Mouse (Mus musculus) CH12.LX (cell line): Measurements from ENCODE around the gene Ccer2. TPM values are rescaled to one million over a fixed set of nuclear protein-coding genes. Genes with fewer than 3 reads are reported as not detected.

ENCODE experiments used
- DNase-seq: peaks from one replicate; pipeline ENCODE4 v3.0.0-alpha.2; 2013; ENCODE audit errors: extremely low read depth
- H3K27ac ChIP-seq: 2 replicates; pipeline ENCODE4 v1.5.1; 2012; ENCODE audit warnings: low read depth, mild to moderate bottlenecking, control low read depth, moderate library complexity; ENCODE audit not compliant: insufficient read depth
- H3K27me3 ChIP-seq: replicated peaks from 2 replicates; pipeline ENCODE3; 2012; ENCODE audit warnings: inconsistent platforms
- H3K36me3 ChIP-seq, 2 experiments: replicated peaks in 1 of 2; 2 replicates each; pipeline versions ENCODE3 to v1.6.1; 2012; ENCODE audit warnings: inconsistent platforms in 1 of 2, low read length in 1 of 2, mild to moderate bottlenecking in 1 of 2, mixed read lengths in 1 of 2, moderate library complexity in 1 of 2; ENCODE audit not compliant: control insufficient read depth in 1 of 2, insufficient read depth in 1 of 2
- H3K4me1 ChIP-seq, 2 experiments: 2 replicates each; pipeline ENCODE4 v1.6.1; 2012; ENCODE audit warnings: inconsistent platforms in 1 of 2, moderate library complexity in 1 of 2; ENCODE audit not compliant: insufficient read depth in 2 of 2, control insufficient read depth in 1 of 2
- H3K4me2 ChIP-seq: 2 replicates; pipeline ENCODE4 v1.6.1; 2012; ENCODE audit warnings: low read depth, mild to moderate bottlenecking, control low read depth; ENCODE audit not compliant: poor library complexity, insufficient read depth, severe bottlenecking
- H3K4me3 ChIP-seq, 3 experiments: fragments of 150-350 bp in 1 of 3; sonication (generic) in 1 of 3; replicated peaks in 1 of 3; 2 replicates each; pipeline versions ENCODE3 to v1.5.1; 2011 to 2012; ENCODE audit warnings: low read depth in 2 of 3, low read length in 2 of 3, mild to moderate bottlenecking in 2 of 3, moderate library complexity in 2 of 3, control low read depth in 1 of 3, improper control_type of control experiment in 1 of 3, inconsistent platforms in 1 of 3, mixed read lengths in 1 of 3; ENCODE audit not compliant: poor library complexity in 1 of 3
- H3K79me2 ChIP-seq: replicated peaks from 2 replicates; pipeline ENCODE4 v1.6.1; 2012; ENCODE audit warnings: mild to moderate bottlenecking, moderate library complexity; ENCODE audit not compliant: control insufficient read depth, poor library complexity, insufficient read depth, severe bottlenecking; ENCODE audit errors: extremely low read depth
- H3K9ac ChIP-seq: 2 replicates; pipeline ENCODE4 v1.6.1; 2012; ENCODE audit warnings: low read depth, mild to moderate bottlenecking, control low read depth, moderate library complexity; ENCODE audit not compliant: insufficient read depth
- H3K9me3 ChIP-seq: replicated peaks from 2 replicates; pipeline ENCODE3; 2012; ENCODE audit warnings: low read length, inconsistent platforms, mixed read lengths
- BHLHE40 ChIP-seq: IDR thresholded peaks from 2 replicates; pipeline ENCODE4 v1.6.1; 2011; ENCODE audit warnings: mild to moderate bottlenecking, low read depth, low read length, improper control_type of control experiment
- CHD1 ChIP-seq: IDR thresholded peaks from 2 replicates; pipeline ENCODE4 v1.6.1; 2012; ENCODE audit warnings: low read depth, low read length, improper control_type of control experiment, inconsistent platforms
- CHD2 ChIP-seq: IDR thresholded peaks from 2 replicates; pipeline ENCODE4 v1.6.1; 2011; ENCODE audit warnings: low read length, improper control_type of control experiment
- E2F4 ChIP-seq: IDR thresholded peaks from 2 replicates; pipeline ENCODE4 v1.6.1; 2011; ENCODE audit warnings: low read depth, low read length, improper control_type of control experiment; ENCODE audit not compliant: insufficient replicate concordance
- ETS1 ChIP-seq: conservative IDR thresholded peaks from 2 replicates; pipeline ENCODE4 v1.6.1; 2012; ENCODE audit warnings: low read depth, mild to moderate bottlenecking, inconsistent platforms, low read length, improper control_type of control experiment, moderate library complexity
- GABPA ChIP-seq: IDR thresholded peaks from 2 replicates; pipeline ENCODE4 v1.6.1; 2012; ENCODE audit warnings: low read depth, low read length, improper control_type of control experiment, inconsistent platforms; ENCODE audit not compliant: insufficient replicate concordance
- IRF4 ChIP-seq: IDR thresholded peaks from 2 replicates; pipeline ENCODE4 v1.6.1; 2014; ENCODE audit warnings: low read depth, mild to moderate bottlenecking, inconsistent platforms, low read length, improper control_type of control experiment
- JUND ChIP-seq: conservative IDR thresholded peaks from 2 replicates; pipeline ENCODE4 v1.6.1; 2011; ENCODE audit warnings: low read depth, low read length, improper control_type of control experiment
- KAT2A ChIP-seq: IDR thresholded peaks from 2 replicates; pipeline ENCODE4 v1.6.1; 2012; ENCODE audit warnings: low read length, improper control_type of control experiment, inconsistent platforms; ENCODE audit not compliant: insufficient replicate concordance
- MAFK ChIP-seq: IDR thresholded peaks from 2 replicates; pipeline ENCODE4 v1.6.1; 2011; ENCODE audit warnings: low read length, improper control_type of control experiment; ENCODE audit not compliant: insufficient replicate concordance
- MAX ChIP-seq: IDR thresholded peaks from 2 replicates; pipeline ENCODE4 v1.6.1; 2011; ENCODE audit warnings: low read length, improper control_type of control experiment
- MAZ ChIP-seq: IDR thresholded peaks from 2 replicates; pipeline ENCODE4 v1.6.1; 2012; ENCODE audit warnings: low read depth, mild to moderate bottlenecking, inconsistent platforms, low read length, improper control_type of control experiment, moderate library complexity
- MEF2A ChIP-seq: IDR thresholded peaks from 2 replicates; pipeline ENCODE4 v1.6.1; 2014; ENCODE audit warnings: low read depth, mild to moderate bottlenecking, inconsistent platforms, low read length, improper control_type of control experiment, borderline replicate concordance
- MXI1 ChIP-seq: IDR thresholded peaks from 2 replicates; pipeline ENCODE4 v1.6.1; 2011; ENCODE audit warnings: mild to moderate bottlenecking, low read depth, low read length, improper control_type of control experiment
- MYC ChIP-seq: IDR thresholded peaks from 2 replicates; pipeline ENCODE4 v1.6.1; 2011; ENCODE audit warnings: low read depth, mild to moderate bottlenecking, improper control_type of control experiment, low read length
- NELFE ChIP-seq: IDR thresholded peaks from 2 replicates; pipeline ENCODE4 v1.6.1; 2011; ENCODE audit warnings: low read depth, low read length, improper control_type of control experiment
- NRF1 ChIP-seq: IDR thresholded peaks from 2 replicates; pipeline ENCODE4 v1.6.1; 2014; ENCODE audit warnings: low read depth, mild to moderate bottlenecking, inconsistent platforms, low read length, improper control_type of control experiment, moderate library complexity
- PAX5 ChIP-seq: IDR thresholded peaks from 2 replicates; pipeline ENCODE4 v1.6.1; 2012; ENCODE audit warnings: low read length, inconsistent platforms, mixed read lengths
- POLR2A ChIP-seq: IDR thresholded peaks from 2 replicates; pipeline ENCODE4 v1.6.1; 2011; ENCODE audit warnings: low read depth, mild to moderate bottlenecking, improper control_type of control experiment, low read length
- POLR2AphosphoS2 ChIP-seq: IDR thresholded peaks from 2 replicates; pipeline ENCODE4 v1.6.1; 2011; ENCODE audit warnings: low read depth, low read length, improper control_type of control experiment
- RAD21 ChIP-seq: IDR thresholded peaks from 2 replicates; pipeline ENCODE4 v1.6.1; 2011; ENCODE audit warnings: low read depth, mild to moderate bottlenecking, low read length, improper control_type of control experiment, moderate library complexity
- RCOR1 ChIP-seq: conservative IDR thresholded peaks from 2 replicates; pipeline ENCODE4 v1.6.1; 2012; ENCODE audit warnings: low read depth, mild to moderate bottlenecking, inconsistent platforms, low read length, improper control_type of control experiment
- SIN3A ChIP-seq: IDR thresholded peaks from 2 replicates; pipeline ENCODE4 v1.6.1; 2012; ENCODE audit warnings: low read length, improper control_type of control experiment, inconsistent platforms
- SMC3 ChIP-seq: IDR thresholded peaks from 2 replicates; pipeline ENCODE4 v1.6.1; 2011; ENCODE audit warnings: low read depth, low read length, improper control_type of control experiment
- TBP ChIP-seq: conservative IDR thresholded peaks from 2 replicates; pipeline ENCODE4 v1.6.1; 2011; ENCODE audit warnings: low read depth, low read length, improper control_type of control experiment
- UBTF ChIP-seq: IDR thresholded peaks from 2 replicates; pipeline ENCODE4 v1.6.1; 2012; ENCODE audit warnings: low read depth, mild to moderate bottlenecking, inconsistent platforms, low read length, improper control_type of control experiment, moderate library complexity
- USF1 ChIP-seq: IDR thresholded peaks from 2 replicates; pipeline ENCODE4 v1.6.1; 2014; ENCODE audit warnings: low read depth, mild to moderate bottlenecking, inconsistent platforms, low read length, improper control_type of control experiment
- USF2 ChIP-seq: conservative IDR thresholded peaks from 2 replicates; pipeline ENCODE4 v1.6.1; 2011; ENCODE audit warnings: low read depth, low read length, improper control_type of control experiment
- ZC3H11A ChIP-seq: IDR thresholded peaks from 2 replicates; pipeline ENCODE4 v1.6.1; 2012; ENCODE audit warnings: low read depth, mild to moderate bottlenecking, inconsistent platforms, low read length, improper control_type of control experiment
- ZKSCAN1 ChIP-seq: IDR thresholded peaks from 2 replicates; pipeline ENCODE4 v1.6.1; 2012; ENCODE audit warnings: low read depth, inconsistent platforms, low read length, improper control_type of control experiment, borderline replicate concordance
- ZMIZ1 ChIP-seq: IDR thresholded peaks from 2 replicates; pipeline ENCODE4 v1.6.1; 2012; ENCODE audit warnings: low read depth, mild to moderate bottlenecking, inconsistent platforms, low read length, improper control_type of control experiment
- ZNF384 ChIP-seq: IDR thresholded peaks from 2 replicates; pipeline ENCODE4 v1.6.1; 2012; ENCODE audit warnings: low read depth, low read length, improper control_type of control experiment, inconsistent platforms
- dilution Hi-C: fragments of 300-500 bp; cut with MboI; formaldehyde crosslinking; loops from 2 replicates; pipeline ENCODE4 v1.14.3; 2020; ENCODE audit warnings: low sequenced_read_pairs; ENCODE audit not compliant: extremely low pct_unique_long_range_greater_than_20kb, extremely low pct_ligation_motif_present
- in situ Hi-C: fragments of 300-500 bp; cut with MboI; formaldehyde crosslinking; loops from 3 replicates; pipeline ENCODE4 v1.14.3; 2019; ENCODE audit warnings: low sequenced_read_pairs, low pct_ligation_motif_present, low pct_unique_long_range_greater_than_20kb, mixed read lengths
- polyA plus RNA-seq: library from polyadenylated mRNA; unstranded; fragments of >175 nt; gene quantifications from 2 replicates; pipeline ENCODE4 v1.2.1, GENCODE M21; 2012; ENCODE audit warnings: low read depth; ENCODE audit not compliant: insufficient read length
- total RNA-seq, 2 experiments: library from RNA; depleted of rRNA; stranded (reverse); fragments of 300-350 nt in 1 of 2; fragments of >200 nt in 1 of 2; gene quantifications; 2 replicates each; pipeline ENCODE4 v1.2.3; 2012 to 2014

The Ccer2 gene
- total and polyA plus RNA-seq, 3 experiments: 0.17 TPM; not detected in 2

DNA sequence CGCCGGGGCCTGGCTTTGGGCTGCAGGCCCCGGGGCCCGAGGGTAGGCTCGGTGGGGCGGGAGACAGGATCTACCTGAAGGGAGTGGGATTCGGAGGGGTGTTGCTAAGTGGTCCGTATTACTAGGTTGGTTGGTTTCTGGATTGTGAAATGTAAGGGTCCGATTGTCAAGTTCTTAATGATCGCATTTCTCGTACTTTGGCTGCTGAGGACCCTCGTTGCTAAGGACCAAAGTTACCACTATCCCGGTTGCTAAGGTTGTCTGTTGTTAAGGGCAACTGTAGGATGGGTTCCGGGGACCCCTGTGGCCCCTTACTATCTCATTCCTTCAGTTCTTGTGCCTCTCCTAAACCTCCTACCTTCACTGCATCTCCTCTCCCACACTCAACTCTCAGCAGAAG, 10.9 kb downstream of the Ccer2 start:
- DNase-seq: no peak
- Histone ChIP-seq H3K27ac (no peak overlapping the region), H3K36me3 (peaks cover 13 to 38% of the 10 kb centered on the region in 2 experiments), H3K4me3 (peak overlapping the region; percentile 72 to 88 (median 81)), H3K9ac (peak overlapping the region; percentile 84), H3K79me2 (peaks cover 34% of the 10 kb centered on the region), H3K4me1 (peaks cover 14 to 40% of the 10 kb centered on the region in 2 experiments), H3K27me3 (no peaks in the 10 kb centered on the region), H3K4me2 (peak overlapping the region; percentile 83), H3K9me3 (no peaks in the 10 kb centered on the region)
- TF ChIP-seq MAX (no peak), NELFE (no peak), USF1 (no peak), SMC3 (no peak), TBP (no peak), ZMIZ1 (no peak), MAFK (no peak), CHD1 (no peak), POLR2AphosphoS2 (no peak), ETS1 (no peak), USF2 (no peak), ZC3H11A (no peak), ZNF384 (no peak), MEF2A (no peak), MYC (no peak), SIN3A (no peak), POLR2A (no peak), MXI1 (no peak), RCOR1 (no peak), RAD21 (no peak)
- in situ Hi-C loops: no loop called here
- dilution Hi-C loops: no loop called here

DNA sequence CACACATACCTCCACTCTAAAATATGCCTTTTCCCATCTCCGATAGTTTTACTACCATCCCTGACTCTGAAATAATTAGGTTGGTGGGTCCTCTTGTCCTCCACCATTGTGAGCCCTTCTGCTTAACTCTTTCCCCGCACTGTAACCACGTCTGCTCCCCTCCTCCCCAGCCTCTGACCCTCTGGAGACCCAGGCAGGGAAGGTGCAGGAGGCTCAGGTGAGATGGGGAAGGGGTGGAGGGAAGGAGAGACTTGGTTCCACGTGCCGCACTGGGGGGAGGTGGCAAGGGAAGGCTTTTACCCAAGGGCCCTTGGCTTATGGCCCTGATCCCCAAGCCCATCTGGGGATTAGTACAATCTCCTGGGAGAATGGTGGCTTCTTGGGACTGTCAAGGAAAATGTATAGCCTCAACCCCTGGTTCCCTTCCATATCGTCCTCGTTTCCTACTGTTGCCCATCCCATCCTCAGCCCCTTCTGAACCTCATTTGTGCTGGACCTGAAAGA, 11.5 kb downstream of the Ccer2 start, which contains the start of gene Nfkbib:
Gene Nfkbib, minus strand, starts transcription at position 51 of the 504 bp plus-strand sequence.
- Histone ChIP-seq H3K27ac (no peak within 1 kb of the TSS), H3K27me3 (no peaks in the 10 kb centered on the region), H3K79me2 (peaks cover 34% of the 10 kb centered on the region), H3K9me3 (no peaks in the 10 kb centered on the region), H3K36me3 (peaks cover 7 to 38% of the 10 kb centered on the region in 2 experiments), H3K9ac (peak within 1 kb of the TSS; percentile 84), H3K4me1 (peaks cover 14 to 40% of the 10 kb centered on the region in 2 experiments), H3K4me2 (peak within 1 kb of the TSS; percentile 83), H3K4me3 (peak within 1 kb of the TSS; percentile 81 to 88 (median 86))
- in situ Hi-C loops: no loop called here
- DNase-seq: no peak
- dilution Hi-C loops: no loop called here
- TF ChIP-seq USF2 (no peak), NRF1 (no peak), CHD2 (0 out of 2 replicates have a peak, but pooled peaks have one; percentile 10), RCOR1 (no peak), MEF2A (no peak), E2F4 (no peak), ZMIZ1 (no peak), PAX5 (no peak), JUND (no peak), ZKSCAN1 (no peak), GABPA (no peak), UBTF (no peak), NELFE (no peak), MXI1 (peak; percentile 64), IRF4 (no peak), ZNF384 (no peak), KAT2A (no peak), ZC3H11A (no peak), BHLHE40 (peak; percentile 53), POLR2A (no peak), MAZ (no peak), ETS1 (no peak), SMC3 (no peak)
